Mouse (Mus musculus) intestine, embryonic 14.5 days (tissue): Measurements from ENCODE around the gene Kif21a. TPM values are rescaled to one million over a fixed set of nuclear protein-coding genes. Genes with fewer than 3 reads are reported as not detected.

ENCODE experiments used
- ATAC-seq: fragments of 200-750 bp; cut with Nextera tagmentation; replicated peaks from 2 replicates; pipeline ENCODE4 v1.8.0; 2017; ENCODE audit warnings: low read depth, moderate number of reproducible peaks, moderate TSS enrichment, moderate library complexity; ENCODE audit not compliant: low FRiP score, low TSS enrichment
- DNase-seq: peaks from one replicate; pipeline ENCODE4 v3.0.0-alpha.2; 2018; ENCODE audit warnings: low spot score
- H3K27ac ChIP-seq: fragments of 300-500 bp; sonication (generic); 2 replicates; pipeline ENCODE4 v1.5.1; 2014; ENCODE audit warnings: low read depth, mild to moderate bottlenecking, control low read depth
- H3K27me3 ChIP-seq: fragments of 300-500 bp; sonication (generic); replicated peaks from 2 replicates; pipeline ENCODE4 v1.6.1; 2014; ENCODE audit warnings: low read length, control low read depth; ENCODE audit not compliant: control insufficient read depth, insufficient read depth
- H3K36me3 ChIP-seq: fragments of 300-500 bp; sonication (generic); 2 replicates; pipeline ENCODE4 v1.6.1; 2014; ENCODE audit warnings: low read length, control low read depth; ENCODE audit not compliant: control insufficient read depth, insufficient read depth
- H3K4me1 ChIP-seq: fragments of 300-500 bp; sonication (generic); replicated peaks from 2 replicates; pipeline ENCODE4 v1.6.1; 2014; ENCODE audit warnings: low read length, control low read depth, mixed read lengths; ENCODE audit not compliant: control insufficient read depth, insufficient read depth
- H3K4me2 ChIP-seq: fragments of 300-500 bp; sonication (generic); 2 replicates; pipeline ENCODE4 v1.6.1; 2014; ENCODE audit warnings: low read length
- H3K4me3 ChIP-seq: fragments of 300-500 bp; sonication (generic); 2 replicates; pipeline ENCODE4 v1.5.1; 2014; ENCODE audit warnings: low read depth, low read length, control low read depth, mixed read lengths
- H3K9ac ChIP-seq: fragments of 300-500 bp; sonication (generic); 2 replicates; pipeline ENCODE4 v1.6.1; 2014; ENCODE audit warnings: mild to moderate bottlenecking, low read length
- H3K9me3 ChIP-seq: fragments of 300-500 bp; sonication (generic); 2 replicates; pipeline ENCODE4 v1.6.1; 2016; ENCODE audit warnings: low read length, control low read depth; ENCODE audit not compliant: control insufficient read depth
- WGBS: fragments of 180-500 bp; shearing (Covaris S2); extraction: QIAGEN DNeasy Blood & Tissue Kit; methylation state at CpG from one replicate; pipeline ENCODE4 v1.1.7; 2014; 5-methylcytosine and 5-hydroxymethylcytosine counted together
- polyA plus RNA-seq: library from polyadenylated mRNA; unstranded; fragments of >200 nt; fragmentation: Nextera tagmentation; extraction: Ambion mirVana; gene quantifications from 2 replicates; pipeline ENCODE4 v1.2.1, GENCODE M21; 2014

Gene Kif21a
- polyA plus RNA-seq, 1 experiment from 2014 or later, result 12.8 TPM

DNA sequence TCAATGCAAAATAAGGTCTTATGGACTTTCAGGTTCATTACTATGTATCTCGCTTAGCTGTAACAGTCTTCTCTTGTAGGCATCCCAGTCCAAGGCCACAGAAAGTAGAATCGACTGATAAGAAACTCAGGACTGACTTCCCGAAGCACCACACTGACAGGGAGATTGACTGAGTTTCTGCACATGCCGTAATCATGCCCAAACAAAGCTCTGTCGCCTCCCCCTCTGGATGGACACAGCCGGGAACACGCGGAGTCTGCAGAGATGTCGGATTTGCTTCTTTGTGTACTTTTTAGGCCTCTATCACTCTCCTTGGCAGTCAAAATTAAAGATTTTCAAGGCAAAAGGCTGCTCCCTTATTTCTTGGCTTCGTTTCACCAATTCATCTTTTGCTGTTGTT, 20.8 kb downstream of the Kif21a start:
- H3K9me3 ChIP-seq, result no peaks in the 10 kb centered on the region
- no peak overlapping the region for H3K9ac ChIP-seq
- no peak for DNase-seq
- H3K36me3 ChIP-seq, result no peaks in the 10 kb centered on the region
- H3K4me1 ChIP-seq, result no peaks in the 10 kb centered on the region
- WGBS, result 65% methylated on average over 10 of the region's 10 CpGs
- no peak overlapping the region for H3K4me2 ChIP-seq
- no peak overlapping the region for H3K27ac ChIP-seq
- no peak for ATAC-seq
- no peaks in the 10 kb centered on the region for H3K27me3 ChIP-seq
- no peak overlapping the region for H3K4me3 ChIP-seq

DNA sequence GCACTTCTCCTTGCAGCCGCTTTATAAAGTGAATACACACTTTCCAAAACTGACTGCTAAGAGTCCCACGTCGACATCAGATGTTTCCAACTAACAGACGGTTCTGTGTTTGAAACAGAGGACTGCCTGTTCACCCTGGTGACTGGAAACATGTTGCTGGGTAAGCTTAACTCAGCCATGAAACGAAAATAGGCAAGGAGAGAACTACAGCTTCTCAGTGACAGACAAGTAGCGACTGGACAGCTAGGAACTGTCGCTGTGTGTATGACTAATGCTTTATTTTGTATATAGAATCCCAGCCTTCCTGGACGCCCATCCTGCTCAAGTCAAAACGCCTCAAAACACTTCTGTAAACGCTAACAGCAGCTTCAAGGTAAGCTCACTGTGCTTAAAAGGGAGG, 21.3 kb downstream of the Kif21a start:
- no peak overlapping the region for H3K4me2 ChIP-seq
- no peaks in the 10 kb centered on the region for H3K36me3 ChIP-seq
- ATAC-seq, result no peak
- H3K27ac ChIP-seq, result no peak overlapping the region; the same call in 1 of the 2 replicates
- no peaks in the 10 kb centered on the region for H3K9me3 ChIP-seq
- whole genome bisulfite sequencing, result 48% methylated on average over 10 of the region's 10 CpGs
- H3K27me3 ChIP-seq, result no peaks in the 10 kb centered on the region
- no peak overlapping the region for H3K9ac ChIP-seq
- DNase-seq, result no peak
- no peaks in the 10 kb centered on the region for H3K4me1 ChIP-seq
- no peak overlapping the region for H3K4me3 ChIP-seq

DNA sequence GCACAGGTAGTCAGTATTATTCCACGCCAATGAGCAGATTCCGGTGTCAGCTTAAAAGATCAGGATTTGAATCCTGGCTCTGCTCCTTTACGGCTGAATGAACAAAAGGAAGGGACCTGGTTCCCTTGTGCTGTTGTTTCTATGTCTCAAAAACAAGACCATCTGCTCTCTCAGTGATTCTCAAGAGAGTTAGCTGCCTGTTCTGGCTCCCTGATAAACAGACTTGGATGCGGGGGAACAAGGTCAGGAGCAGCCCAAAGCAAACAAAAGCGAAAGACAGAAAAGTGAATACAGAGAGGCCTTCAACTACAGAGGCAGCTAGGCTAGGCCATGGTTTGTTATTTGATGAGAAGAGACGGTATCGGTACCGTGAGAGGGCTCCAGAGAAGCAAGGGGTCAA, 27.5 kb downstream of the Kif21a start:
- 78% methylated on average over 8 of the region's 8 CpGs for WGBS
- Histone ChIP-seq H3K27me3 (no peaks in the 10 kb centered on the region), H3K4me3 (no peak overlapping the region), H3K4me1 (peaks cover 5% of the 10 kb centered on the region; the same call in 1 of the 2 replicates), H3K36me3 (no peaks in the 10 kb centered on the region), H3K9ac (no peak overlapping the region), H3K27ac (no peak overlapping the region), H3K9me3 (no peaks in the 10 kb centered on the region), H3K4me2 (no peak overlapping the region)
- DNase-seq (no peak), ATAC-seq (no peak)

DNA sequence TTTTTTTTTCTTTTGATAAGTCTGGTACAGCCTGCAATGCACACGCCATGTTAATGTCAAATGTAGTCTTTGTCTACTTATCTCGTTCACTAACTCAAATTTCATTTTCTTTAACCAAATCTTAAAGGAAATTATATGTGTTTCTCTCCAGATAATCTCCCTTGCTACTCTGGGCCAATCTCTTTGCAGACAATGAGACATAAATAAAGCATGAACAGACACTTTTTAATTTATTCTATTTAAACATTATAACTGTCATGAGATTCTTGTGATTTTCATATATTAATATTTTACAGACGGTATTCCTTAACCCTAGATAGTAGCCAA, 30.9 kb downstream of the Kif21a start:
- 77% methylated on average over 3 of the region's 3 CpGs for WGBS
- Histone ChIP-seq H3K9me3 (no peaks in the 10 kb centered on the region), H3K4me1 (peaks cover 5% of the 10 kb centered on the region; the same call in 1 of the 2 replicates), H3K27me3 (no peaks in the 10 kb centered on the region), H3K27ac (0 out of 2 replicates have a peak overlapping the region, but pooled peaks have one; percentile 28), H3K36me3 (no peaks in the 10 kb centered on the region), H3K9ac (no peak overlapping the region), H3K4me2 (no peak overlapping the region), H3K4me3 (no peak overlapping the region)
- no peak for ATAC-seq
- DNase-seq, result no peak

DNA sequence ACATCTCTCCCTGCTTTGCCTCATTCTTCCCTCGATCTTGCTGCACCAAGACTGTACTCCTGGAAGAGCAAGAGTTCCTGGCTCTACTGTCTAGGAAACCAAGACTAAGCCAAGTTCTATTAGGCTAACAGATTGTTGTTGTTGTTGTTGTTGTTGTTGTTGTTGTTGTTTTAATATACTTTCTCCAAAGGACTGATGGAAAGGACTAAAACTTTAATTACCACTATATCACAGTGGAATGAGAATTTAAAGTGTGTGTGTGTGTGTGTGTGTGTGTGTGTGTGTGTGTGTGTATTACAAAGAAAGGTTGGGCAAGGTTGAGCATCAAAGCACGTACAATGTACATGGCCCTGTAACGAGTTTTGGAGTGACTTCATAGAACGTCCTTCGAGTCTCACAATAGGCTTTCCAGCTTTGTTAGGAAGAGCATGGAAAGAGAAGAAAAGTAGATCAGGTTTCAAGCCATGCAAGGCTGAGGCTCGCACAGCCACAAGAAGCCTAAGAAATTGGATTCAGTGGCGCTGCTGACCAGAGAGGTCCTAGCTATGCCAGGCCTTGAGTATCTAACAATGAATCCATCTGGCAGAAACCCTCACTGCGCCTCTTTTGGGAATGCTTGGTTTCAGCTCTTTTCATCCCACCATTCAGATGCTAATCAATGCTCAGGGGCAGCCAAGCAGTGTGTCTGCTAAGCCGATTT, 31.4 kb downstream of the Kif21a start:
- peaks cover 5% of the 10 kb centered on the region; the same call in 1 of the 2 replicates for H3K4me1 ChIP-seq
- H3K4me3 ChIP-seq, result no peak overlapping the region
- ATAC-seq (no peak), DNase-seq (no peak)
- WGBS, result 61% methylated on average over 9 of the region's 9 CpGs
- no peaks in the 10 kb centered on the region for H3K9me3 ChIP-seq
- peak overlapping the region; percentile 28; the same call in 1 of the 2 replicates for H3K27ac ChIP-seq
- H3K36me3 ChIP-seq, result no peaks in the 10 kb centered on the region
- no peak overlapping the region for H3K9ac ChIP-seq
- H3K27me3 ChIP-seq, result no peaks in the 10 kb centered on the region
- peak overlapping the region; percentile 1 for H3K4me2 ChIP-seq

DNA sequence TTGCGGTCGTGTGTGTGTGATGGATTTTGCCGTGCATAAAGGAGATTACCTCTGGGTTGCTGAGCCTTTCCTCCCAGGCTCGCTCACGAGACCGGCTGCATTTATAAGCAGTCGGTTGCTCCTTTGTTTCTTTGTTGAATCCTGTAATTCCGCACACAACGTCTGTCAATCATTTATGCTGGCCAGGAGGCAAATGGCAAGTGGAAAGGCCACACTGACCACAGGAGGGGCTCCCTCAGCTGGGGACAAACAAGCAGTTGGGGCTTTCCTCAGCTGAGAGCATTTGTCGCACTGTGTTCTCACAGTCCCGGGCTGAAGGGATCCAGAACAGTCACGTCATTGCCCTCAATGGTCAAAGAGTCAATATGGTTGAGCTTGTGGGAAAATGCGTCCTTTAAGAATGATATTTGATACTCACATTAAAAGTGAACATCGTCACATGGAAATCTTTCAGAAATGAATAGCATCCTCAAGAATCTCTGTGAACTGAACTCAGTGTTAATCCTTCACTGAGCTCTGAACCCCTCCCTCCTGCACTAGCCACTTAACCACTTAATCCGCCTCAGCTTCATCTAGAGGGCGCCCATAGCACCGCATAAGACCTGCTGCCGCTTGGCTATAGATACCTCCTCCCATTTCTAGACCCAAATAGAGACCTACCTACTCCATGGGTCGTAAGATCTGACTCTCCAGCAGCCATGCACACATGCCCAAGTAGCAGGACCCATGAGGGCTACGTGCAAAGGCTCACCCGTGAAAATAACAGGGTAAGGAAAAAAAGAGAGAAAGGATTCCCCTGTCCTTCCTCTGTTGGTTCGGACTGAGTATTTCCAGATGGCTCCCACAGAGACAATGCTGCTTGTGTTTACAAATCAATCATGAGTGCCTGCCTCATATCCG, 32.2 kb downstream of the Kif21a start:
- Histone ChIP-seq H3K4me1 (peaks cover 5% of the 10 kb centered on the region; the same call in 1 of the 2 replicates), H3K9me3 (no peaks in the 10 kb centered on the region), H3K36me3 (no peaks in the 10 kb centered on the region), H3K4me3 (0 out of 2 replicates have a peak overlapping the region, but pooled peaks have one; percentile 0), H3K27me3 (no peaks in the 10 kb centered on the region), H3K9ac (no peak overlapping the region), H3K27ac (peak overlapping the region; percentile 63), H3K4me2 (peak overlapping the region; percentile 1)
- ATAC-seq (peak; percentile 65), DNase-seq (peak; percentile 56)
- WGBS, result 57% methylated on average over 23 of the region's 23 CpGs

DNA sequence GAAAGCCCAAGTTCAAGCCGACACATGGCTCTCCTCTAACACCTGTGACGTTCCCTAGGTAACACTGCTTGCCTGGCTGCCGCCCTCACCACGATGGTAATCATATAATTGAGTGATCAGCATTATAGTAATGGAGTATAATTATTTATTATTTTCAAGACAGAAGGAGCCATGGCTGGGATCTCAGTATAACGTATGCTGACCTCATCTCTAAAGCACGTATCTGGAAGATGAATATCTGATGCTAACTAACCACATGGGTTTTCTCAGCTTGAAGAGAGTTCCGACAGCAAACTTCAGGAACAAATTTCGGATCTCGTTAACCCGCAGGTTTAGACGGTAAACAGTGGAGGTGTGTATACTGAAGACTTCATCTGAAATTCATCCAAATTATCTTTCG, 33.4 kb downstream of the Kif21a start:
- WGBS, result 78% methylated on average over 12 of the region's 12 CpGs
- Histone ChIP-seq H3K4me2 (no peak overlapping the region), H3K4me1 (peaks cover 5% of the 10 kb centered on the region; the same call in 1 of the 2 replicates), H3K36me3 (no peaks in the 10 kb centered on the region), H3K4me3 (no peak overlapping the region), H3K27me3 (no peaks in the 10 kb centered on the region), H3K9ac (no peak overlapping the region), H3K27ac (no peak overlapping the region), H3K9me3 (no peaks in the 10 kb centered on the region)
- ATAC-seq (no peak), DNase-seq (no peak)

DNA sequence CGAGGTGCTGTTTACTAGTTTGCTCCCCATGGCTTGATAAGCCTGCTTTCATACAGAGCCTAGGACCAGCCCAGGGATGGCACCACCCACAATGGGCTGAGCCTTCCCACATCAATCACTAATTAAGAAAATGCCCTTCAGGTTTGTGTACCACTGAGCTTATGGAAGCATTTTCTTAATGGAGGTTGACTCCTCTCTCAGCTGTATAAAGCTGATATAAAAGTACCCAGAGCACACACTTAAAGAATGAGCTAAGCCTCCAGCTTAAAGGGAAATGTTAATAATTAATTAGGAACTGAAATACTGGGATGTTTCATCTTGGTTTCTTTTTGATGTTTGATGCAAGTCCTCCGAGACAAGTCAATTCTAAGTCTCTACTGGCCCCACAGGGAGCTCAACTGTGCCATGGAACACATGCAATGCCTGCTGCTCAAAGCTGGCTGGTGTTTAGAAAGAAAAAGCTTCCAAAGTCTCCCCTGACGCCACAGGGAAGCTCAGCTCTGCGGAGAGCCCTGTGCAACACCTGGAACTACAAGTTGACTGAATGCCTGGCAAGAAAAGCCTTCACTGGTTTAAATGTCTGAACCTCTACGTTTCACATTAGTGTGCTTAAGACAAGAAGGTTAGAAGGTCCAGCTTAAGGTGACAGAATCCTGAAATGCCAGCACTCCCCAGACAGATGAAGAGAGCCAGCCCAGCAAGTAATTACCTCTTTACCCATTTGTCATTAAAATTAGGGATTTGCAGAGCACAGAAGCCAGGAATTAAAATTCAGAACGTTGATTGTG, 36.8 kb downstream of the Kif21a start:
- Histone ChIP-seq H3K36me3 (no peaks in the 10 kb centered on the region), H3K9ac (no peak overlapping the region), H3K27ac (no peak overlapping the region)

More for the DNA sequence above, 36.8 kb downstream of the Kif21a start:
- H3K4me3 ChIP-seq, result no peak overlapping the region
- 19% methylated on average over 6 of the region's 6 CpGs for WGBS
- DNase-seq (no peak), ATAC-seq (0 out of 2 replicates have a peak, but pooled peaks have one; percentile 18)
- H3K9me3 ChIP-seq, result no peaks in the 10 kb centered on the region
- 0 out of 2 replicates have a peak overlapping the region, but pooled peaks have one; percentile 18 for H3K4me2 ChIP-seq
- H3K4me1 ChIP-seq, result peaks cover 4% of the 10 kb centered on the region; the same call in 1 of the 2 replicates
- H3K27me3 ChIP-seq, result no peaks in the 10 kb centered on the region
